Mouse (Mus musculus) hindbrain, embryonic 16.5 days (tissue): ENCODE measurements around the gene Zc3h8. TPM values are rescaled to one million over a fixed set of nuclear protein-coding genes. Genes with fewer than 3 reads are reported as not detected.
A peak's percentile ranks its signal among the peaks of the same experiment; 100 is the strongest.

Experiments
- ATAC-seq: fragments of 200-750 bp; cut with Nextera tagmentation; 2 replicates; pipeline ENCODE4 v1.8.0; 2017; ENCODE audit warnings: moderate TSS enrichment, moderate library complexity
- H3K27ac ChIP-seq: fragments of 300-500 bp; sonication (generic); 2 replicates; pipeline ENCODE4 v1.5.1; 2014; ENCODE audit warnings: low read depth, mild to moderate bottlenecking, control low read depth, low read length, moderate library complexity
- H3K27me3 ChIP-seq: fragments of 300-500 bp; sonication (generic); replicated peaks from 2 replicates; pipeline ENCODE4 v1.6.1; 2014; ENCODE audit warnings: low read length; ENCODE audit not compliant: control insufficient read depth, insufficient read depth
- H3K36me3 ChIP-seq: fragments of 300-500 bp; sonication (generic); 2 replicates; pipeline ENCODE4 v1.6.1; 2014; ENCODE audit warnings: mild to moderate bottlenecking, low read length, moderate library complexity, mixed read lengths; ENCODE audit not compliant: control insufficient read depth, insufficient read depth
- H3K4me1 ChIP-seq: fragments of 300-500 bp; sonication (generic); 2 replicates; pipeline ENCODE4 v1.6.1; 2014; ENCODE audit warnings: low read depth, low read length; ENCODE audit not compliant: control insufficient read depth, insufficient read depth
- H3K4me2 ChIP-seq: fragments of 300-500 bp; sonication (generic); 2 replicates; pipeline ENCODE4 v1.6.1; 2014; ENCODE audit warnings: mild to moderate bottlenecking, low read length, control low read depth, moderate library complexity
- H3K4me3 ChIP-seq: fragments of 300-500 bp; sonication (generic); 2 replicates; pipeline ENCODE4 v1.5.1; 2014; ENCODE audit warnings: mild to moderate bottlenecking, low read length, control low read depth, moderate library complexity
- H3K9ac ChIP-seq: fragments of 300-500 bp; sonication (generic); 2 replicates; pipeline ENCODE4 v1.6.1; 2014; ENCODE audit warnings: low read depth, mild to moderate bottlenecking, control low read depth, low read length, moderate library complexity
- H3K9me3 ChIP-seq: fragments of 300-500 bp; sonication (generic); 2 replicates; pipeline ENCODE4 v1.6.1; 2014; ENCODE audit warnings: mild to moderate bottlenecking, low read length, moderate library complexity; ENCODE audit not compliant: control insufficient read depth
- WGBS: fragments of 180-500 bp; shearing (Covaris S2); extraction: QIAGEN DNeasy Blood & Tissue Kit; methylation state at CpG from one replicate; pipeline ENCODE4 v1.1.7; 2014; 5-methylcytosine and 5-hydroxymethylcytosine counted together
- polyA plus RNA-seq: library from polyadenylated mRNA; unstranded; fragments of >200 nt; fragmentation: Nextera tagmentation; extraction: Ambion mirVana; gene quantifications from 2 replicates; pipeline ENCODE4 v1.2.1, GENCODE M21; 2015

Zc3h8 gene
- polyA plus RNA-seq, 1 experiment from 2014 or later, result 14.1 TPM

GRCm38 (mm10) chr2:128903661-128904060 lies 40.2 kb downstream of the Zc3h8 start:
- no peak overlapping the region for H3K9ac ChIP-seq
- no peaks in the 10 kb centered on the region for H3K36me3 ChIP-seq
- H3K4me2 ChIP-seq, result no peak overlapping the region
- H3K27ac ChIP-seq, result no peak overlapping the region
- no peaks in the 10 kb centered on the region for H3K4me1 ChIP-seq
- no peak for ATAC-seq
- 81% methylated on average over 3 of the region's 3 CpGs for WGBS
- peaks cover 7% of the 10 kb centered on the region for H3K9me3 ChIP-seq
- H3K27me3 ChIP-seq, result no peaks in the 10 kb centered on the region
- no peak overlapping the region for H3K4me3 ChIP-seq

- no peak overlapping the region for H3K4me2 ChIP-seq
- H3K27ac ChIP-seq, result no peak overlapping the region
- no peaks in the 10 kb centered on the region for H3K27me3 ChIP-seq
- ATAC-seq, result peak; percentile 50; the same call in 1 of the 2 replicates
- no peak overlapping the region for H3K4me3 ChIP-seq
- 75% methylated on average over 6 of the region's 6 CpGs for WGBS
- no peaks in the 10 kb centered on the region for H3K4me1 ChIP-seq
- H3K9ac ChIP-seq, result no peak overlapping the region
- H3K9me3 ChIP-seq, result peaks cover 7% of the 10 kb centered on the region
- H3K36me3 ChIP-seq, result no peaks in the 10 kb centered on the region
These were observed 41.0 kb downstream of the Zc3h8 start for GRCm38 (mm10) chr2:128902843-128903242.

- H3K27ac ChIP-seq, result peak overlapping the region; percentile 24; the same call in 1 of the 2 replicates
- H3K27me3 ChIP-seq, result no peaks in the 10 kb centered on the region
- no peaks in the 10 kb centered on the region for H3K9me3 ChIP-seq
- peak; percentile 73 for ATAC-seq
- WGBS, result 4% methylated on average over 34 of the region's 37 CpGs
- H3K4me2 ChIP-seq, result peak overlapping the region; percentile 92
- H3K4me3 ChIP-seq, result peak overlapping the region; percentile 49
- H3K4me1 ChIP-seq, result 0 out of 2 replicates have a peak, but pooled peaks cover 4% of the 10 kb centered on the region
- peak overlapping the region; percentile 69 for H3K9ac ChIP-seq
- no peaks in the 10 kb centered on the region for H3K36me3 ChIP-seq
These were observed 51.6 kb downstream of the Zc3h8 start for GRCm38 (mm10) chr2:128892180-128892721.

- 0 out of 2 replicates have a peak, but pooled peaks cover 4% of the 10 kb centered on the region for H3K4me1 ChIP-seq
- no peaks in the 10 kb centered on the region for H3K9me3 ChIP-seq
- H3K9ac ChIP-seq, result no peak overlapping the region
- H3K4me3 ChIP-seq, result no peak overlapping the region
- H3K4me2 ChIP-seq, result no peak overlapping the region
- ATAC-seq, result no peak
- H3K27me3 ChIP-seq, result no peaks in the 10 kb centered on the region
- WGBS, result 93% methylated on average over 4 of the region's 4 CpGs
- H3K36me3 ChIP-seq, result no peaks in the 10 kb centered on the region
- H3K27ac ChIP-seq, result no peak overlapping the region
These were observed 53.1 kb downstream of the Zc3h8 start for GRCm38 (mm10) chr2:128890661-128891335.

GRCm38 (mm10) chr2:128887866-128888550 lies 55.9 kb downstream of the Zc3h8 start:
- Histone ChIP-seq H3K9ac (no peak overlapping the region), H3K4me3 (no peak overlapping the region), H3K27me3 (no peaks in the 10 kb centered on the region), H3K36me3 (no peaks in the 10 kb centered on the region), H3K4me2 (no peak overlapping the region), H3K4me1 (0 out of 2 replicates have a peak, but pooled peaks cover 4% of the 10 kb centered on the region), H3K9me3 (no peaks in the 10 kb centered on the region), H3K27ac (no peak overlapping the region)
- WGBS, result 57% methylated on average over 6 of the region's 6 CpGs
- ATAC-seq, result no peak

GRCm38 (mm10) chr2:128885225-128885811 lies 58.6 kb downstream of the Zc3h8 start:
- Histone ChIP-seq H3K9ac (no peak overlapping the region), H3K36me3 (no peaks in the 10 kb centered on the region), H3K4me1 (no peaks in the 10 kb centered on the region), H3K4me3 (no peak overlapping the region), H3K27me3 (no peaks in the 10 kb centered on the region), H3K4me2 (no peak overlapping the region), H3K9me3 (no peaks in the 10 kb centered on the region), H3K27ac (no peak overlapping the region)
- 81% methylated on average over 8 of the region's 8 CpGs for WGBS
- ATAC-seq, result peak; percentile 58

- no peak overlapping the region for H3K27ac ChIP-seq
- ATAC-seq, result no peak
- H3K4me2 ChIP-seq, result no peak overlapping the region
- 67% methylated on average over 4 of the region's 4 CpGs for WGBS
- no peaks in the 10 kb centered on the region for H3K36me3 ChIP-seq
- H3K27me3 ChIP-seq, result no peaks in the 10 kb centered on the region
- H3K4me3 ChIP-seq, result no peak overlapping the region
- H3K4me1 ChIP-seq, result no peaks in the 10 kb centered on the region
- no peak overlapping the region for H3K9ac ChIP-seq
- H3K9me3 ChIP-seq, result no peaks in the 10 kb centered on the region
These were observed 62.6 kb downstream of the Zc3h8 start for GRCm38 (mm10) chr2:128881236-128881635.
